Mouse (Mus musculus) kidney, postnatal 4 days (tissue): Measurements from ENCODE around the gene Gm15107.
"Not testable (repeated sequence)": the region's sequence is repeated elsewhere in the genome, so short reads cannot be mapped to it uniquely, and the experiment has no call there.

Experiments used
- DNase-seq, 2 experiments: peaks; one replicate each; pipeline ENCODE4 v3.0.0; 2021; ENCODE audit warnings: mixed read lengths in 2 of 2

Gene Gm15107

DNA sequence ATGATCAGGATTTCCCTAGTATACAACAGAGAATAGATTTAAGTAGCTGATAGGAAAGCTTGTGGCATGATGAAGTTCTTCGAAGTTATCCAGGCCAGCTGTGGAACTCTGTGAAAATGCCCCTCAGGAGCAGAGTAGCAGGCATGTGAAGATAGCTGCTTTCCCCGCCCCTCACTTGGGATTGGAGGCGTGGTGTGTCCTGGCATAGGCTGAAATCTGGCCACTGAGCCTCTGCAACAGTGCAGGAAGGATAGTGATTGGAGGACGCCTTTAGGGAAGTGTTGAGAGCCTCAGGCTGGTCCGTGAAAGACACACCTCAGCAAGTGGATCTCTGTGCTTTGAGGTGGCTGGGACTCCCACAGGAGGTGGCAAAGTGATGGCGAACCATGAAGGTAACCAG is at the start of gene Gm15107:
Gene Gm15107, plus strand, starts transcription at position 301 of the 400 bp plus-strand sequence.
- not testable (repeated sequence) for DNase-seq
